Mouse (Mus musculus): ENCODE measurements at regions not wholly inside any gene's neighbourhood (a gene's known extent, or its start where the extent isn't known, plus 50 kb on each side); places are given as distances from the start of the nearest gene placed in this dataset.

GRCm38 (mm10) chr5:119570054-119570453, 100.4 kb upstream of the Tbx3 start:
- DNase-seq (ENCODE audit: low read depth, low spot score), result no peak

- no peak for DNase-seq (ENCODE audit: low read depth, low spot score)
Measured at GRCm38 (mm10) chr5:119571644-119572043, 98.8 kb upstream of the Tbx3 start.

DNA sequence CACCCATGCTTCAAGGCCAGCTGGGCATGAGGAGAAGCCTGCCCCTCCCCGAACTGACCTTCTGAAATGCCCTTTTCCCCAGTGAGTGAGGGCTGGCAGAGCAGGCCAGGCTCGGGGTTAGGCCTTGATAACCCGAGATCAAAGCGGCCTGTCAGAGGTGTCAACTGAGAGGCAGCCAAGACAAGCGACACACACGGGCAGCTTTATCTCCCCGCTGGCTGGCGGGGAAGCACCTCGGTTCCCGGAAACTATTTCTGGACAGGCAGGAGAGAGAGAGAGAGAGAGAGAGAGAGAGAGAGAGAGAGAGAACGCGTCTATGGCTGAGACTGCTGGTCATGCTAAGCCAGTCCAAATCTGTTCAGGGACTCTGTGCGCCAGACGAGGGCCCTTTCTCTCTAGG, 95.3 kb upstream of the Tbx3 start:
- no peak for DNase-seq (ENCODE audit: low read depth, low spot score)

DNA sequence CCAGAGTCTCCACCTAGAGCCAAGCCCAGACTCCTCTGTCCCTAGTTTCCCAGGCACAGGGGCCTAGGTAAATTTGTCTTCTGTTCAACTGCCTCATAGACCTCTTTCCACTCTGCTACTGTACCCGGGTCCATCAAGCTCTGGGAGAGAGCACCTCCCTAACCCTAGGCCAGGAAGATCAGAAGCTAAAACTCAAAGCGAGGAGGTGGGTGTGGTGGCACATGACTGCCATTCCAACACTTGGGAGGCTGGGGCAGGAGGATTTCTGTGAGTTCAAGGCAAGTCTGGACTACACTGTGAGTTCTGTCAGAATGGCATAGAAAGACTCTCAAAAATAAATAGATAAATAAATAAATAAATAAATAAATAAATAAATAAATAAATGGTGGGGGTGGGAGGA, 91.2 kb upstream of the Tbx3 start:
- DNase-seq (ENCODE audit: low read depth, low spot score), result no peak

GRCm38 (mm10) chr5:119579806-119580205, 90.7 kb upstream of the Tbx3 start:
- DNase-seq (ENCODE audit: low read depth, low spot score), result no peak

DNA sequence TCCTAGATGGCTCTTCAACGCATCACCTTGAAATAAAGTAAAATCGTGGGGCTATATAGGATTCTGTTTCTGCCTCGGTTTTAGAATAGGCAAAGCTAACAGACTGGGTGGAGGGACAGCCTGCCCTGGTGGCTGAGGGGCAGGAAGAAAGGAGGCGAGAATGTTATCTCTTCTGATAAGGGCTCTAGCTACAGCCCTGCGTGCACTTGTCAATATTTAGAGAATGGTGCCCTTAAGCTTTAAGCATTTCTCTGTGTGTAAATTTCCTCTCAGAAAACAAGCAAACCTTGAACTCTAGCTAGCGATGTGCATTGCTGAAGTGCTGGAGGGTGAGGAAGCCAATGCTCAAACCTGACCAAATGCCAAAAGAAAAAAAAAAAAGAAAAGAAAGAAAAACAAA, 90.1 kb upstream of the Tbx3 start:
- DNase-seq (ENCODE audit: low read depth, low spot score), result no peak

GRCm38 (mm10) chr5:119580798-119581197, 89.7 kb upstream of the Tbx3 start:
- DNase-seq (ENCODE audit: low read depth, low spot score), result no peak

GRCm38 (mm10) chr5:119584389-119584788, 86.1 kb upstream of the Tbx3 start:
- DNase-seq (ENCODE audit: low read depth, low spot score), result no peak

GRCm38 (mm10) chr5:119584914-119585313, 85.6 kb upstream of the Tbx3 start:
- DNase-seq (ENCODE audit: low read depth, low spot score), result no peak

- no peak for DNase-seq (ENCODE audit: low read depth, low spot score)
Measured at GRCm38 (mm10) chr5:119586391-119587058, 83.9 kb upstream of the Tbx3 start.

DNA sequence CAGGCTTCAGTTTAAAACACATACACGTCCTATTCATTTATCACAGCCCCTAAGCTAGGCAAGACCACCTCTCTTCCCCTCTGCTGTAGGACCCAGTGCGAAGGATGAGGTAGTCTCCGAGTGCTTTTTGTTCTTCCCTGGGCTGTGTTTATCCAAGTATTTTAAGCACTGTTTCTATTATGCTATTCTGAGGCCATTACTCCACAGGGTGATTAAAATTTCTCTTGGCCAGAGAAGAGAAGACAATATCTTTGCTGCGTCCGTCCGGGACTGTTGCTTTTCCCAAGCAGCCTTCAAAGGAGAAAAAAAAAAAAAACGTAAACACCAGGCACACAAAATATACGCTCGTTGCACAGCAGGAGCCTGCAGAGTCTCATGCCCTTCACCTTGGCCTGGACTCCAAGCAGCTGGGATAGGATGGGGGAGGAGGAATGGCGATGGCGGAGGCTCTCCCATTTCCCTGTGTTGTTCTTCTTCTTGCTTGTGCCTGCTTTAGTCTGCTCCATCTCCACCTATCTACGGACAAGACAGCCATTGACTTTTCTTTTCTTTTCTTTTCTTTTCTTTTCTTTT, 83.1 kb upstream of the Tbx3 start:
- DNase-seq (ENCODE audit: low read depth, low spot score), result no peak

DNA sequence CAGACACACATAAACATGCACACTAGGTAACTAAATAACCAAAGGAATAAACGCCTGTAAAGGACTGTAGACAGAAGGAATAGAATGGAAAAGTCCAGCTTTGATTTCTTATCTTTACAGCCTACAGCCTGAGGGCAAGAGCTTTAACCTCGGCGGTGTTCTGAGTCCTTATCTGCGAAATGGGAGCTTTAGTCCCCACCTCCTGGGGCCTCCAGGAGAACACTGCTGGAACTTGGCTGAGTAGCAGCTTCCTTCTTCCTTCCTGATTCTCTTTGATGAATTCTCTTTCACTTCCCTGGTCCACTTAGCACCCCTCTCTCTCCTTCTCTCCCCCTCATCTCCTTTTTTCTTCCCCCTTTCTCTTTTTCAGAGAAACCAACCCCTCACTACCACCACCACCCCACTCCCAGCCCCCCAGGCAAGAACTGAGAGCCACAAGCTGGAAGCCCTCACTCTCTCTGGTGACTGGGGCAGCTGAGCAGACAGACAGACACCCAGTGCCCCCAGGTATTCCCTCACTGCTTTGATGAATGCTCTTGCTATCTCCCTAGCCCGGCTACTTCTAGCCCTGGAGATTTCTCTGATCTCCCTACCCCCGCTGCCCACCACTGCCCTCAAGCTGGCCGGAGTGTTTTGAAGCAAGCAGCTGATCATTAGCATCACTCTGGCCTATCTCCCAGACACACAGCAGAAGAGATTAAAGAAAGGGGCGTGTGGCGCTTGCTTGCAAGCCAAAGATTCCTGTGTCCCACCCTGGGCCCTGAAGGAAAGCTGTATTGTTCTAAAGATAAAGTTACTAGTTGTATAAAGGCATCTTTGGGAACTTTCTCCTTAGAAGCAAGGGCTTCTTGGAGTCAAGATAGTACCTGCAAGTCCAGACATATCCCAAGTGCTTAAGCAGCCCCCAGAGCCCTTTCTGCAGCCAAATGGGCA, 81.9 kb upstream of the Tbx3 start:
- no peak for DNase-seq (ENCODE audit: low read depth, low spot score)

DNA sequence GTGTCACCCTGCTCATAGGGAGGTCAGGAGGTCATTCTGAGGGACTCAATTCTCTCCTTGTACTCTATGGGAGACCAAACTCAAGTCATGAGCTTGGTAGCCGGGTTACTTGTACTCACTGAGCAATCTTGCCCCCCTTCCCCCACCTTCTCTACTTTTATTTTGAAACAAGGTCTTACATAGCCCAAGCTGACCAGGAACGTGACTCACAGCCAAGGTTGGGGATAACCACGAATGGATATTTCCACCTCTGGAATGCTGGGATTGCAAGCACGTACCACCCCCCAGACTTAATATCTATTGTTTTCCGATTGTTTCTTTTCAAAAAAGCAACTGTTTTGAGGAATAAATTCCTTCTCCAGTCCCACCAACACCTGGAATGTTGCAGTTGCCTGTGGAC, 79.2 kb upstream of the Tbx3 start:
- DNase-seq (ENCODE audit: low read depth, low spot score), result no peak

- no peak for DNase-seq (ENCODE audit: low read depth, low spot score)
Measured at GRCm38 (mm10) chr5:119592891-119593290, 77.6 kb upstream of the Tbx3 start.

DNA sequence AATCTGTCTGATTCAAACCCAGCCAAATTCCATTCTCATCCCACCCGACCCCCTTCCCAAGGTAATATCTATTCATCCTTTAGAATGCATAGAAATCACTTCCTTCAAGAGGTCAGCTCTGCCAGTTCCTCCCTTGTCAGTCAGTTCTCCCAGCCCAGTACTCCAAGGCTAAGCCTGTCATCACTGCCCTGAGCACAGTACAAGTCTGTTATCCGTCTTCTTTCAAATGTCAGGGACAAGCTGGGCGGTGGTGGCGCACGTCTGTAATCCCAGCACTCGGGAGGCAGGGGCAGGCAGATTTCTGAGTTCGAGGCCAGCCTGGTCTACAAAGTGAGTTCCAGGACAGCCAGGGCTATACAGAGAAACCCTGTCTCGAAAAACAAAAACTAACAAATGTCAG, 75.9 kb upstream of the Tbx3 start:
- no peak for DNase-seq (ENCODE audit: low read depth, low spot score)

- DNase-seq (ENCODE audit: low read depth, low spot score), result no peak
Measured at GRCm38 (mm10) chr5:119596295-119596993, 74.0 kb upstream of the Tbx3 start.

- DNase-seq (ENCODE audit: low read depth, low spot score), result no peak
Measured at GRCm38 (mm10) chr5:119596994-119597391, 73.5 kb upstream of the Tbx3 start.

DNA sequence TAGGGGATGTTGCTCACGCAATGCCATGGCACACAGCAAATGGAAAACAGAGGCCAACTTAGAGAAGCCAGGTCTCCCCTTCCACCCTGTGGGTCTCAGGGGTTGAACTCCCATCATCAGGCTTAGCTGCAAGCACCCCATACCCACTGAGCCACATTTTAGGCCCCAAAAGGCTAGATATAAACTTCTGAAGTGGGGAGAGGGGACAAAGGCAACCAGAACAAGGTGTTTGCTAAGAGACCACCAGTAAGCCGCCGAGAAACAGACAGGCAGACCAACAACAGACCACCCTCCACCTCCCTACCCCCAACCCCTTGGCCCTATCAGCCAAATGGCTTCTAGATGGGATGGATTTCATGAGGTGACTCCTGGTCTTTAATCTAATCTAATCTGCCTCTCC, 72.9 kb upstream of the Tbx3 start:
- DNase-seq (ENCODE audit: low read depth, low spot score), result no peak

DNA sequence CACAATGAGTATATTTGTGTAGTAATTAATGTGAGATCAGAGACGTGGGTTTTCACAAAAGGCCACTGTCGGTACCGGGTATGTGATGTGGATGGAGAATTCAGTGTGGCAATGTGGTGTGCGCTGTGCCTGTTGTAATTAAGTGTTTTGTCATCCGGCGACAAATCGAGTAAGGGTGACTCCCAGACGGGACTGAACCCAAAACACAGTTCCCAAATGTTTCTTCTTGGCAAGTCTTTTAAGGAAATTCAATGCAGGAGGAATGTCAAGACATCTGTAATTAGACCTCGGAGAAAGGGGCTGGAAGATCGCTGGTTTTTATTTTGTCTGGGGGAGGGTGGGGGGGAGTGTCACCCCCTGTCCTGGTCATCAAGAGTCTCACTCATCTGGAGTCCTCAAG, 72.3 kb upstream of the Tbx3 start:
- no peak for DNase-seq (ENCODE audit: low read depth, low spot score)

- DNase-seq (ENCODE audit: low read depth, low spot score), result no peak
Measured at GRCm38 (mm10) chr5:119601390-119601789, 69.1 kb upstream of the Tbx3 start.

DNA sequence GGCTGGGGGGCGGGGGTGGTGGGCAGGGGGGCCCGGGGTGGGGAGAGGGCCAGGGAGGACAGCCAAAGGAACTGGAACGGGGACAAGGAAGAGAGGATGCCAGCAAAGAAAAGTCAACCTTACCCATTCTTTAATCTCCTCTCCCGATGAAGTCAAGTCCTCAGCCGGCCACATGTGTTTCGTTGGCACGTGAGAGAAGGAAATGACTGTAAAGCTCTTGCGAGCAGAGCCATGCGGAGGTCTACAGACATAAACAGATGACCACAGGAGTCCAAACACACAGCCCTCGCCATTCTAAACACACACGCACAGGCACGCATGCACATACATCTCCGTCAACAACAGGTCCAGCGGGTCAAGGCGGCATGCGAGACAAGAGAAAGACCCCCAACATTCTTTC, 68.5 kb upstream of the Tbx3 start:
- DNase-seq (ENCODE audit: low read depth, low spot score), result no peak

DNA sequence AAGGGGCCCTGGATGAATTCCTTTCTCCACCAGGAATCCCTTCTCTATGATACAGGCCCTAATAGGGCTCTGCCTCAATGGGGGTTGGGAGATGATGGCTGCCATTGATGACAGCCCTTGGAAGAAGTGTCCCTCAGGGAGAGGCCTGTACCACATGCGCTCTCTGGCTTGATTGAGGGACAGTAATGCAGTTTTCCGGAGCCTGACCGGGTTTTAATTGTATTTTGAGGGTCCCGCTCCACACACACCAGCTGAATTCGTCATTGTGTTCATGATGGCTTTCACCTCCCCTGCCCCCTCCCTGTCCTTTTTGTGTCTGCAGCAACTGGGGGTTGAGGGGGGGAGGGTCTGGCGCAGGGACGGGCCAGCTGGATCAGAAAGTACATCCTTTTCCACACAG, 65.0 kb upstream of the Tbx3 start:
- no peak for DNase-seq (ENCODE audit: low read depth, low spot score)
